Mouse (Mus musculus): ENCODE data around the gene Lrriq4. TPM values are rescaled to one million over a fixed set of nuclear protein-coding genes. Genes with fewer than 3 reads are reported as not detected.

Lrriq4 gene
- not detected in 2 replicates for polyA plus RNA-seq (2012)

GRCm38 (mm10) chr3:30644207-30644606, at the start of gene Lrriq4:
Lrriq4 (plus strand) TSS chr3:30644507.

GRCm38 (mm10) chr3:30599711-30600545, 44.4 kb upstream of the Lrriq4 start, which contains the start of gene Actrt3:
Actrt3 (minus strand) TSS chr3:30599939.

GRCm38 (mm10) chr3:30602065-30602739, 42.1 kb upstream of the Lrriq4 start, which contains the start of gene Mynn:
Mynn (plus strand) TSS chr3:30602065.

GRCm38 (mm10) chr3:30647440-30648090, 3.3 kb downstream of the Lrriq4 start, which contains the start of gene Lrrc34:
Lrrc34 (minus strand) TSS chr3:30647869.

GRCm38 (mm10) chr3:30699711-30700505, 55.6 kb downstream of the Lrriq4 start, which contains the start of gene Lrrc31:
Lrrc31 (minus strand) TSS chr3:30699843.

Other genes starting within 250 kb of the Lrriq4 start
- gene Mecom, start 96.5 kb upstream of the Lrriq4 start, polyA plus RNA-seq (2012) = 0.45 and 0.80 TPM in 2 replicates
- 0.03 TPM in 1 of 2 replicates, not detected in the other for gene Actrt3, start 44.6 kb upstream of the Lrriq4 start, polyA plus RNA-seq (2012)
- 1.1 and 1.2 TPM in 2 replicates for gene Mynn, start 42.4 kb upstream of the Lrriq4 start, polyA plus RNA-seq (2012)
- 0.09 TPM in 1 of 2 replicates, not detected in the other for gene Lrrc34, start 3.4 kb downstream of the Lrriq4 start, polyA plus RNA-seq (2012)
- 0.05 TPM in 1 of 2 replicates, not detected in the other for gene Lrrc31, start 55.3 kb downstream of the Lrriq4 start, polyA plus RNA-seq (2012)
- gene Samd7, start 101.8 kb downstream of the Lrriq4 start, polyA plus RNA-seq (2012) = not detected in 2 replicates
- 16.4 and 27.7 TPM in 2 replicates for gene Sec62, start 148.4 kb downstream of the Lrriq4 start, polyA plus RNA-seq (2012)
- gene Gpr160, start 211.4 kb downstream of the Lrriq4 start, polyA plus RNA-seq (2012) = 1.6 and 3.7 TPM in 2 replicates

Measured in megakaryocyte-erythroid progenitor cell, adult 5 weeks (primary cell).